Mouse (Mus musculus) G1E (cell line): Measurements from ENCODE around the gene Stim2. TPM values are rescaled to one million over a fixed set of nuclear protein-coding genes. Genes with fewer than 3 reads are reported as not detected.

Experiments used
- ATAC-seq: 2 replicates; pipeline ENCODE4 v1.8.0; 2016; ENCODE audit warnings: mild to moderate bottlenecking; ENCODE audit not compliant: insufficient number of reproducible peaks, poor library complexity, low FRiP score, severe bottlenecking; ENCODE audit errors: extremely low read depth
- DNase-seq: peaks from one replicate; pipeline ENCODE4 v3.0.0; 2012; ENCODE audit warnings: low spot score
- H3K27me3 ChIP-seq: 2 replicates; pipeline ENCODE4 v1.6.1; 2012; ENCODE audit warnings: mild to moderate bottlenecking, low read length, inconsistent platforms; ENCODE audit not compliant: insufficient read depth
- H3K36me3 ChIP-seq: replicated peaks from 2 replicates; pipeline ENCODE3; 2012; ENCODE audit warnings: mild to moderate bottlenecking, inconsistent platforms
- H3K4me1 ChIP-seq: 2 replicates; pipeline ENCODE4 v1.6.1; 2012; ENCODE audit warnings: low read depth, low read length, inconsistent platforms, mixed read lengths; ENCODE audit not compliant: insufficient read depth
- H3K4me3 ChIP-seq: 2 replicates; pipeline ENCODE4 v1.5.1; 2012; ENCODE audit warnings: low read depth, mild to moderate bottlenecking, inconsistent platforms, low read length, moderate library complexity, mixed read lengths
- H3K9me3 ChIP-seq: replicated peaks from 2 replicates; pipeline ENCODE4 v1.6.1; 2012; ENCODE audit warnings: inconsistent platforms
- CTCF ChIP-seq: IDR thresholded peaks from 2 replicates; pipeline ENCODE4 v1.5.1; 2012; ENCODE audit warnings: low read depth, low read length, inconsistent platforms, mixed read lengths
- GATA1 ChIP-seq: IDR thresholded peaks from 2 replicates; pipeline ENCODE4 v1.6.1; 2012; ENCODE audit warnings: borderline replicate concordance, low read length, inconsistent platforms, mixed read lengths
- GATA2 ChIP-seq: IDR thresholded peaks from 2 replicates; pipeline ENCODE4 v1.6.1; 2012; ENCODE audit warnings: low read depth, low read length, inconsistent platforms, borderline replicate concordance
- POLR2AphosphoS5 ChIP-seq: IDR thresholded peaks from 2 replicates; pipeline ENCODE4 v1.6.1; 2012; ENCODE audit warnings: low read depth, low read length, inconsistent platforms; ENCODE audit not compliant: insufficient replicate concordance
- TAL1 ChIP-seq: conservative IDR thresholded peaks from 2 replicates; pipeline ENCODE4 v1.6.1; 2012; ENCODE audit warnings: low read depth, low read length, inconsistent platforms, mixed read lengths
- polyA plus RNA-seq: library from polyadenylated mRNA; stranded (reverse); fragments of >175 nt; gene quantifications from 2 replicates; pipeline ENCODE4 v1.2.3, GENCODE M21; 2012
- total RNA-seq, 2 experiments: library from RNA; stranded (forward) in 1 of 2; stranded (reverse) in 1 of 2; fragments of 200-1000 nt in 1 of 2; fragments of >200 nt in 1 of 2; fragmentation: Nextera tagmentation in 1 of 2; gene quantifications; 2 replicates each; pipeline ENCODE4 v1.2.3; 2014 to 2017

Stim2 gene
- total and polyA plus RNA-seq, 3 experiments, result 11.2 to 22.9 (median 12.0) TPM

DNA sequence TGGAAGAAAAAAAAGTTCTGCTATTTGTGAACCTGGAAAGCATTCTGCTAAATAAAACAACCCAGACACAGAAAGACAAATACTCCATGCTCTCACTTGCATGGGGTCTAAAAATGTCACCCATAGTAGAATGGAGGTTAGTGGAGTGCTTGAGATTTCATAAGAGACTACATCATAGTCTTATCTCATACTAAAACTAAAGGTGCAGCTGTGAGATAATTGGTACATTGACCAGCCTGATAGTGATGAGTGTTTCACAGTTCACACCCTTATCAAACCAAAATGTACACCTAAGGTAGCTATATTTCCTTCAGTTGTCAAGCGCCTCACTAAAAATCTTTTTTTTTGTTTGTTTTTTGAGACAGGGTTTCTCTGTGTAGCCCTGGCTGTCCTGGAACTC, 8.5 kb downstream of the Stim2 start:
- no peak overlapping the region for H3K4me3 ChIP-seq
- ATAC-seq (peak; percentile 66), DNase-seq (no peak)
- peaks cover 31% of the 10 kb centered on the region for H3K4me1 ChIP-seq
- TF ChIP-seq TAL1, result no peak
- TF ChIP-seq CTCF, result no peak
- TF ChIP-seq POLR2AphosphoS5, result no peak
- no peak for TF ChIP-seq GATA2
- TF ChIP-seq GATA1, result no peak
- no peaks in the 10 kb centered on the region for H3K27me3 ChIP-seq
- peaks cover 19% of the 10 kb centered on the region for H3K36me3 ChIP-seq
- no peaks in the 10 kb centered on the region for H3K9me3 ChIP-seq

DNA sequence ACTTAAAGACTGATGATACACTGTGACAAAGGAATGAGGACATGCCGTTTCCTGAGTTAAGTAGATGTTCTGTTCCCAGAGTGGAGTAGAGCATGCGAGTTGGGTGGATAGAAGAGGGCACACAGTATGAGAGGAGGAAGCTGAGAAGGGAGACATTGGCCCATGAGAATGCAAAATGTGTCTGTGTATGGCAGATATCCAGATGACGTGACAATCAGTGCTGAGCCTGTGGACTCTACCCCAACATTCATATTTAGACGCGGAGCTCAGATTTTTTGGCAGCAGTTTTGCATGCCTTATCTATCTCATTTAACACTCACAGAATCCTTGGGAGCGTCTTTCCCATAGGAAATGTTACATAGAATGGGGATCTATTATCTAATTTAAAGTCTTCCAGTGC, 9.3 kb downstream of the Stim2 start:
- TF ChIP-seq TAL1 (no peak), POLR2AphosphoS5 (no peak), GATA1 (no peak), CTCF (no peak), GATA2 (no peak)
- H3K4me3 ChIP-seq, result no peak overlapping the region
- no peak for ATAC-seq

DNA sequence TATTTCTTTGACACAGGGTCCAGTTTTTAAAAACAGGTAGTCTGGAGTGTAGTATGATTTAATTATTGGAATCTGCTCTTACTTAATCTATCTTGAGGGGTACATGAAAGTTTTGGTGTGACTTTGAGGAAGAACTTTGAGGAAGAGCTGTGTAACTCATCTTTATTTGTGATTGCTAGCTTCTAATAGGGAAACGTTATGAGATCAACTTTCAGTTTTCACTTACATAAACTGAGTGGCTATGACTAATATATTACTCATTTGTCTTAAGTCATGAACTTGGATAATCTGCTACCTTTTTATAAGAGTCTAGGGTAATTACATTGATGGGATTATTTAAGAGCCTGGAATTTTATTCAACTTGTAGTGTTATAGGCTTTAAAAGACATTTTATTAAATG, 15.0 kb downstream of the Stim2 start:
- DNase-seq, result no peak
- peaks cover 23% of the 10 kb centered on the region for H3K4me1 ChIP-seq
- peaks cover 16% of the 10 kb centered on the region for H3K36me3 ChIP-seq
- no peaks in the 10 kb centered on the region for H3K27me3 ChIP-seq
- no peak overlapping the region for H3K4me3 ChIP-seq
- ATAC-seq, result no peak
- no peaks in the 10 kb centered on the region for H3K9me3 ChIP-seq
- TF ChIP-seq CTCF (no peak), GATA2 (no peak), GATA1 (no peak), POLR2AphosphoS5 (no peak), TAL1 (no peak)

More for the DNA sequence above, 9.3 kb downstream of the Stim2 start:
- no peak for DNase-seq
- Histone ChIP-seq H3K4me1 (peaks cover 35% of the 10 kb centered on the region), H3K27me3 (no peaks in the 10 kb centered on the region), H3K9me3 (no peaks in the 10 kb centered on the region), H3K36me3 (peaks cover 18% of the 10 kb centered on the region)

DNA sequence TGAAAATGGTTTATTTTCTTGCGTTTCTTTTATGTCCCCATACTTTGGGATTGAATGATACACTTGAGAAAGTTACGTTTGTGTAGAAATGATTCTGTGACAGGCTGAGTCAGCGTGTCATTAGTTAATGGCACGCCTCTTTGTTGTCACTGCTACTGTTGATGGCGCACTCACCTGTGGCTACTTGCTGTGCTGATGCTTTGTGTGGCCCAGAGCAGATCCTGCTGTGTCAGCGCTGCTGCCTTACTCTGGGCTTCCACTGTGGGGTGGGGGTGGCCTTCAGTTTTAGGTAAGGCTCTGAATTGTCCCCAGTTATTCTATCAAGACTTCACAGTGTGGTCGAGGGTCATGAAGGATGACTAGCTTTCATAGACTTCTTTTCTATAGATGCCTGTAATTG, 18.8 kb downstream of the Stim2 start:
- TF ChIP-seq GATA1 (no peak), POLR2AphosphoS5 (no peak), TAL1 (no peak), GATA2 (no peak), CTCF (no peak)
- ATAC-seq, result no peak
- no peak overlapping the region for H3K4me3 ChIP-seq

DNA sequence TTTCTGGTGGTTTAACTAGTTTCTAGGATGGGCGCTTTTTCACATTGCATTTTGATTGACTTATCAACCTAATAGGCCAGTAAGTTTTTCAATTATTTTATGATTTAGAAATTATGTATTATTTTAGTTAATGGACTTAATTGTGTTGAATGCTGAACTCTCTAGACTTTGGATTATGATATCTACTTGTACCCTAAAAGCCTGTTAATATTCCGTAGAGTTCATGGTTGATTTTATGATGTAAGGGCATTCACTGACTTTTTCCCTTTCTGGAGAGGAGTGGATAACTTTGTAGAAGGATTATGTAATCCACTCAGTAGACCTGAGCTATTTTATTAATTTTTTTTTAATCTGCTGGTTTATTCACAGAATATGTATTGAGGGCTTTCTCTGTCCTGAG, 20.6 kb downstream of the Stim2 start:
- no peaks in the 10 kb centered on the region for H3K9me3 ChIP-seq
- DNase-seq, result no peak
- H3K4me1 ChIP-seq, result peaks cover 17% of the 10 kb centered on the region
- TF ChIP-seq GATA1 (no peak), GATA2 (no peak), POLR2AphosphoS5 (no peak), CTCF (no peak), TAL1 (no peak)
- H3K36me3 ChIP-seq, result peaks cover 10% of the 10 kb centered on the region
- no peak overlapping the region for H3K4me3 ChIP-seq
- no peak for ATAC-seq
- H3K27me3 ChIP-seq, result no peaks in the 10 kb centered on the region

More for the DNA sequence above, 18.8 kb downstream of the Stim2 start:
- no peaks in the 10 kb centered on the region for H3K9me3 ChIP-seq
- DNase-seq, result no peak
- peaks cover 7% of the 10 kb centered on the region for H3K36me3 ChIP-seq
- no peaks in the 10 kb centered on the region for H3K27me3 ChIP-seq
- H3K4me1 ChIP-seq, result peaks cover 17% of the 10 kb centered on the region

DNA sequence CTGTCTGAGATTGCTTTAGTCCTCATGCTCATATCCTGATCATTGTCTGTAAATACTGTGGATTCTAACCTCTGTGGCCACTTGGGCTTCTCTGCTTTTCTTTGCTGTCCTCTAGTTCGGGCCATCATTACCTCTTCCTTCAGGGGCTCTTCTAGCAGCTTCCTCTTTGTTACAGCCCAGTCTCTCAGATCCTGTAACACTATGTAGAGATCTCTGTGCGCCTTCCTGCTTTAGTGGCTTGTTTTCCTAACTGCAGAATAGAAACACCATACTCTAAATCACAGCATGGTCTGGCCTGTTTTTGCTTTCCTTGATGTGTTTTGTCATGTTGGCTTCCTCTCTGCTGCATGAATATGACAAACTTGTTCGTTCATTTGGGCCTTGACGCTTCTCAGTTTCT, 21.2 kb downstream of the Stim2 start:
- ATAC-seq (no peak), DNase-seq (no peak)
- Histone ChIP-seq H3K4me1 (peaks cover 18% of the 10 kb centered on the region), H3K36me3 (peaks cover 12% of the 10 kb centered on the region), H3K9me3 (no peaks in the 10 kb centered on the region), H3K27me3 (no peaks in the 10 kb centered on the region), H3K4me3 (no peak overlapping the region)
- TF ChIP-seq GATA1 (no peak), POLR2AphosphoS5 (no peak), CTCF (no peak), TAL1 (no peak), GATA2 (no peak)

DNA sequence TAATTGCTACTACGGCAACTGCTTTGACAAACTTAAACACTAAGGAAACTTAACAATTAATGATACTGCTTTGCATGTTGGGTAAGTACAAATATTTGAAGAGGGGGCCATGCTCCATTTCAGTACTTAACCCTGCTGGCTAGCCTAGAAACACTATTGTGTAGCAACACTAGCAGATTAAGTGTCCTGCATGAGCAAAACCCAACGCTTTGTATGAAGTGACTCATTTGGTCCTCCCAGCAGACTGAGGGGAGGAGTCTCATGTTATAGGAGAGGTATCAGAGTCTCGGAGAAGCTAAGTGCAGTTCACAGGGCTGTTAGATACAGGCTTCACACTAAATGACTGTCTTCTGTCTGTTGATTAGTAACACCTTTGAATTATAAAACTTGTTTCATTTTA, 26.3 kb downstream of the Stim2 start:
- Histone ChIP-seq H3K36me3 (peaks cover 22% of the 10 kb centered on the region), H3K4me3 (no peak overlapping the region), H3K9me3 (no peaks in the 10 kb centered on the region), H3K27me3 (no peaks in the 10 kb centered on the region), H3K4me1 (peaks cover 27% of the 10 kb centered on the region)
- DNase-seq (no peak), ATAC-seq (peak; percentile 37; the same call in 1 of the 2 replicates)
- TF ChIP-seq CTCF, result no peak
- no peak for TF ChIP-seq GATA1
- no peak for TF ChIP-seq GATA2
- no peak for TF ChIP-seq TAL1
- no peak for TF ChIP-seq POLR2AphosphoS5
